Comparison of ENCODE assay signal across 9 mouse cellular contexts in the genomic region with DNA sequence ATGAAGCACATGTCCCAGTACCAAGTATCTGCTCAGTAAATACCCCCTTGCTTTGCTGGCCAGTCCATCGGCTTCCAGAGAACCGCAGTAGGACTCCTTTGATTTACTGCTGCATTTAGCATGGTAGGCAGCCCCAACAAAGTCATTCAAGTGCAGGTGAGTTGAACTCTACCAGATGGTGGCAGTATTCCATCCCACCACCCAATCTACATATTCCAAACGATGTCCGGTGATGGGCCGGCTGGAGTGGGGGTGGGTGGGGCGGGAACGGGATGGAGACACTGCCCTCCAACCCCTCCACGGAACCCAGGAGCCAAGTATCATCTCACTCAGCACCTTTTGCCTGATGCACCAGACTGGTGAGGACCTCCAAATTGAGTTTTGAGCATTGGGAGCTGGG. TPM values are rescaled to one million over a fixed set of nuclear protein-coding genes. Genes with fewer than 3 reads are reported as not detected.
A peak's percentile ranks its signal among the peaks of the same experiment; 100 is the strongest.
DNase-seq lines count a peak whose midpoint lies in the region; ATAC-seq and TF ChIP-seq lines count a peak whose summit lies in the region.
"Had no signal": no experiment of that assay in that cellular context is flagged by ENCODE, and none has a peak within 500 bp of the region (broad histone marks: within the 10 kb centered on the region; RNA-seq: fewer than 3 reads in every experiment).

No protein-coding gene starts in this region.

- 23% methylated on average over 8 of the region's 8 CpGs for WGBS in cerebellum, adult 2 months
- WGBS in forebrain, embryonic 14.5 days, result 13% methylated on average over 8 of the region's 8 CpGs
- WGBS in liver, embryonic 13.5 days (ENCODE audit: insufficient replicate concordance), result 8% methylated on average over 8 of the region's 8 CpGs

- TF ChIP-seq POLR2A in cerebellum, adult 2 months (IDR thresholded peaks at IDR 0.05; ENCODE audit: borderline replicate concordance, insufficient read depth, low read length), result no peak

- no peak overlapping the region for H3K4me3 ChIP-seq in cerebellum, adult 2 months (replicated peaks; ENCODE audit: insufficient read depth, low read depth, low read length)
- H3K4me3 ChIP-seq in forebrain, embryonic 14.5 days (ENCODE audit: low read depth, low read length), result no peak overlapping the region
- H3K4me3 ChIP-seq in liver, embryonic 13.5 days (replicated peaks), result peak overlapping the region; percentile 20

- DNase-seq in cerebellum, adult 2 months, result no peak
- DNase-seq in cerebellum, postnatal 4 days (ENCODE audit: low spot score in 2 of 2), result no peak
- DNase-seq in 416B (ENCODE audit: low read depth), result peak; percentile 44
- no peak for DNase-seq in forebrain, embryonic 14.5 days (ENCODE audit: low spot score)
- no peak for DNase-seq in liver, embryonic 13.5 days
- no peak for DNase-seq in thymus, postnatal 25 days
- DNase-seq in testis, postnatal 14 days (ENCODE audit: low spot score), result no peak

- peak overlapping the region; percentile 39 for H3K4me2 ChIP-seq in forebrain, embryonic 14.5 days (ENCODE audit: low read length)
- peak overlapping the region; percentile 19 for H3K4me2 ChIP-seq in liver, embryonic 13.5 days

- 0 out of 2 replicates have a peak overlapping the region, but pooled peaks have one; percentile 40 for H3K9ac ChIP-seq in forebrain, embryonic 14.5 days (ENCODE audit: low read length)
- H3K9ac ChIP-seq in liver, embryonic 13.5 days, result no peak overlapping the region

- H3K9me3 ChIP-seq in forebrain, embryonic 14.5 days (replicated peaks; ENCODE audit: control insufficient read depth, low read length), result no peaks in the 10 kb centered on the region
- H3K9me3 ChIP-seq in liver, embryonic 13.5 days (replicated peaks), result no peaks in the 10 kb centered on the region

- TF ChIP-seq CTCF in cerebellum, adult 2 months (IDR thresholded peaks at IDR 0.05; ENCODE audit: borderline replicate concordance, insufficient read depth, low read depth, low read length), result peak; percentile 22; the same call in 1 of the 2 replicates

- H3K27ac ChIP-seq in cerebellum, adult 2 months (ENCODE audit: insufficient read depth, low read length), result no peak overlapping the region
- no peak overlapping the region for H3K27ac ChIP-seq in forebrain, embryonic 14.5 days (ENCODE audit: low read depth, low read length)
- no peak overlapping the region for H3K27ac ChIP-seq in liver, embryonic 13.5 days

- no peaks in the 10 kb centered on the region for H3K27me3 ChIP-seq in cerebellum, adult 2 months (ENCODE audit: control insufficient read depth, insufficient read depth, low read length)
- H3K27me3 ChIP-seq in forebrain, embryonic 14.5 days (replicated peaks; ENCODE audit: control insufficient read depth, insufficient read depth, low read length), result peaks cover 15% of the 10 kb centered on the region; the same call in 1 of the 2 replicates
- peaks cover 59% of the 10 kb centered on the region for H3K27me3 ChIP-seq in liver, embryonic 13.5 days

- H3K4me1 ChIP-seq in cerebellum, adult 2 months (ENCODE audit: control insufficient read depth, insufficient read depth, low read length), result 0 out of 2 replicates have a peak, but pooled peaks cover 3% of the 10 kb centered on the region
- peaks cover 27% of the 10 kb centered on the region for H3K4me1 ChIP-seq in forebrain, embryonic 14.5 days (ENCODE audit: control insufficient read depth, insufficient read depth, low read length)
- H3K4me1 ChIP-seq in liver, embryonic 13.5 days (replicated peaks), result peaks cover 53% of the 10 kb centered on the region

- no peaks in the 10 kb centered on the region for H3K36me3 ChIP-seq in forebrain, embryonic 14.5 days (ENCODE audit: control insufficient read depth, insufficient read depth, low read length)
- 0 out of 2 replicates have a peak, but pooled peaks cover 2% of the 10 kb centered on the region for H3K36me3 ChIP-seq in liver, embryonic 13.5 days

- ATAC-seq in forebrain, embryonic 14.5 days, result no peak
- no peak for ATAC-seq in liver, embryonic 13.5 days (ENCODE audit: low read depth)
- no peak for ATAC-seq in inflammation-experienced regulatory T-cells, adult 6 months

RNA-seq across cellular contexts. Expression of a gene that starts 1.8 kb away (rescaled TPM):
- 15.5 and 15.6 TPM in 2 replicates for polyA plus RNA-seq in cerebellum, adult 2 months (2012; rRNA removed)
- 74.2 and 78.9 TPM in 2 replicates for polyA plus RNA-seq in forebrain, embryonic 14.5 days (2014; fragmentation: Nextera tagmentation; extraction: Ambion mirVana)
- polyA plus RNA-seq in liver, embryonic 13.5 days (2015; fragmentation: Nextera tagmentation; extraction: Ambion mirVana), result 69.2 and 80.8 TPM in 2 replicates
- 100 to 1,000 TPM in 1 of 3 experiments, 10 to 100 TPM in 2; 18.4 to 106 (median 18.6) TPM for polyA plus RNA-seq in inflammation-experienced regulatory T-cells, adult 6 months (2017; shearing (Covaris generic))

RNA-seq across cellular contexts. Expression of a gene that starts 16.9 kb away (rescaled TPM):
- 102 and 104 TPM in 2 replicates for polyA plus RNA-seq in cerebellum, adult 2 months (2012; rRNA removed)
- 15.6 and 18.9 TPM in 2 replicates for polyA plus RNA-seq in forebrain, embryonic 14.5 days (2014; fragmentation: Nextera tagmentation; extraction: Ambion mirVana)
- polyA plus RNA-seq in liver, embryonic 13.5 days (2015; fragmentation: Nextera tagmentation; extraction: Ambion mirVana), result 0.53 and 0.57 TPM in 2 replicates
- polyA plus RNA-seq in inflammation-experienced regulatory T-cells, adult 6 months (2017; shearing (Covaris generic)), result under 1 TPM in 2 of 3 experiments, not detected in 1; 0.20 to 0.40 TPM

RNA-seq across cellular contexts. Expression of a gene that starts 48.6 kb away (rescaled TPM):
- 82.3 and 87.1 TPM in 2 replicates for polyA plus RNA-seq in cerebellum, adult 2 months (2012; rRNA removed)
- 90.7 and 98.1 TPM in 2 replicates for polyA plus RNA-seq in forebrain, embryonic 14.5 days (2014; fragmentation: Nextera tagmentation; extraction: Ambion mirVana)
- 7.1 TPM in 2 replicates for polyA plus RNA-seq in liver, embryonic 13.5 days (2015; fragmentation: Nextera tagmentation; extraction: Ambion mirVana)
- 10 to 100 TPM in 2 of 3 experiments, 1 to 10 TPM in 1; 8.4 to 15.5 (median 10.5) TPM for polyA plus RNA-seq in inflammation-experienced regulatory T-cells, adult 6 months (2017; shearing (Covaris generic))

RNA-seq across cellular contexts. Expression of a gene that starts 52.0 kb away (rescaled TPM):
- not detected in 2 replicates for polyA plus RNA-seq in cerebellum, adult 2 months (2012; rRNA removed)
- polyA plus RNA-seq in forebrain, embryonic 14.5 days (2014; fragmentation: Nextera tagmentation; extraction: Ambion mirVana), result not detected in 2 replicates
- not detected in 2 replicates for polyA plus RNA-seq in liver, embryonic 13.5 days (2015; fragmentation: Nextera tagmentation; extraction: Ambion mirVana)
- polyA plus RNA-seq in inflammation-experienced regulatory T-cells, adult 6 months (2017; shearing (Covaris generic)), result not detected
- polyA plus RNA-seq: gonadal fat pad, adult 2 months had no signal

RNA-seq across cellular contexts. Expression of a gene that starts 52.1 kb away (rescaled TPM):
- polyA plus RNA-seq in cerebellum, adult 2 months (2012; rRNA removed), result 29.0 and 38.4 TPM in 2 replicates
- polyA plus RNA-seq in forebrain, embryonic 14.5 days (2014; fragmentation: Nextera tagmentation; extraction: Ambion mirVana), result 0.10 TPM in 1 of 2 replicates, not detected in the other
- not detected in 2 replicates for polyA plus RNA-seq in liver, embryonic 13.5 days (2015; fragmentation: Nextera tagmentation; extraction: Ambion mirVana)
- not detected for polyA plus RNA-seq in inflammation-experienced regulatory T-cells, adult 6 months (2017; shearing (Covaris generic))

Comparison
In these comparisons a context has a peak if more than half of its experiments do, and no peak if none do; other contexts are left out.
1. RNA of a gene that starts 16.9 kb away (polyA plus RNA-seq): 102 to 104 TPM in cerebellum, adult 2 months and 15.6 to 18.9 TPM in forebrain, embryonic 14.5 days; 0.53 to 0.57 TPM in liver, embryonic 13.5 days and 0.20 to 0.40 TPM in inflammation-experienced regulatory T-cells, adult 6 months; every median in the first group is over 10 times any median in the second.